Mouse (Mus musculus) intestine, postnatal 0 days (tissue): Measurements from ENCODE around the gene Ccdc24. TPM values are rescaled to one million over a fixed set of nuclear protein-coding genes. Genes with fewer than 3 reads are reported as not detected.

Experiments
- ATAC-seq: fragments of 200-750 bp; cut with Nextera tagmentation; 2 replicates; pipeline ENCODE4 v1.8.0; 2017; ENCODE audit warnings: mild to moderate bottlenecking, moderate TSS enrichment, moderate library complexity
- H3K27ac ChIP-seq: fragments of 300-500 bp; sonication (generic); 2 replicates; pipeline ENCODE4 v1.5.1; 2014; ENCODE audit warnings: mild to moderate bottlenecking, low read depth, low read length, moderate library complexity
- H3K27me3 ChIP-seq: fragments of 300-500 bp; sonication (generic); replicated peaks from 2 replicates; pipeline ENCODE4 v1.6.1; 2014; ENCODE audit warnings: low read length, mixed read lengths; ENCODE audit not compliant: control insufficient read depth, insufficient read depth
- H3K36me3 ChIP-seq: fragments of 300-500 bp; sonication (generic); 2 replicates; pipeline ENCODE4 v1.6.1; 2014; ENCODE audit warnings: mild to moderate bottlenecking, moderate library complexity; ENCODE audit not compliant: control insufficient read depth, insufficient read depth
- H3K4me1 ChIP-seq: fragments of 300-500 bp; sonication (generic); replicated peaks from 2 replicates; pipeline ENCODE4 v1.6.1; 2014; ENCODE audit warnings: antibody characterized with exemption, low read length, mixed read lengths; ENCODE audit not compliant: control insufficient read depth, insufficient read depth
- H3K4me2 ChIP-seq: fragments of 300-500 bp; sonication (generic); replicated peaks from 2 replicates; pipeline ENCODE4 v1.6.1; 2014; ENCODE audit warnings: low read depth, mild to moderate bottlenecking, moderate library complexity
- H3K4me3 ChIP-seq: fragments of 300-500 bp; sonication (generic); 2 replicates; pipeline ENCODE4 v1.5.1; 2014; ENCODE audit warnings: low read depth, low read length
- H3K9ac ChIP-seq: fragments of 300-500 bp; sonication (generic); 2 replicates; pipeline ENCODE4 v1.6.1; 2014; ENCODE audit warnings: mild to moderate bottlenecking, low read depth, low read length
- H3K9me3 ChIP-seq: fragments of 300-500 bp; sonication (generic); 2 replicates; pipeline ENCODE4 v1.6.1; 2016; ENCODE audit warnings: mixed run types; ENCODE audit not compliant: control insufficient read depth
- CTCF ChIP-seq: sonication (generic); IDR thresholded peaks from 2 replicates; pipeline ENCODE4 v1.5.1; 2016; ENCODE audit warnings: low read depth, mild to moderate bottlenecking, control low read depth, antibody characterized with exemption, moderate library complexity
- WGBS: fragments of 180-500 bp; shearing (Covaris S2); extraction: QIAGEN DNeasy Blood & Tissue Kit; methylation state at CpG from one replicate; pipeline ENCODE4 v1.1.7; 2014; 5-methylcytosine and 5-hydroxymethylcytosine counted together
- polyA plus RNA-seq: library from polyadenylated mRNA; unstranded; fragments of >200 nt; fragmentation: Nextera tagmentation; extraction: Ambion mirVana; gene quantifications from 2 replicates; pipeline ENCODE4 v1.2.1, GENCODE M21; 2015

Gene Ccdc24
- polyA plus RNA-seq, 1 experiment from 2014 or later = 0.64 TPM

DNA sequence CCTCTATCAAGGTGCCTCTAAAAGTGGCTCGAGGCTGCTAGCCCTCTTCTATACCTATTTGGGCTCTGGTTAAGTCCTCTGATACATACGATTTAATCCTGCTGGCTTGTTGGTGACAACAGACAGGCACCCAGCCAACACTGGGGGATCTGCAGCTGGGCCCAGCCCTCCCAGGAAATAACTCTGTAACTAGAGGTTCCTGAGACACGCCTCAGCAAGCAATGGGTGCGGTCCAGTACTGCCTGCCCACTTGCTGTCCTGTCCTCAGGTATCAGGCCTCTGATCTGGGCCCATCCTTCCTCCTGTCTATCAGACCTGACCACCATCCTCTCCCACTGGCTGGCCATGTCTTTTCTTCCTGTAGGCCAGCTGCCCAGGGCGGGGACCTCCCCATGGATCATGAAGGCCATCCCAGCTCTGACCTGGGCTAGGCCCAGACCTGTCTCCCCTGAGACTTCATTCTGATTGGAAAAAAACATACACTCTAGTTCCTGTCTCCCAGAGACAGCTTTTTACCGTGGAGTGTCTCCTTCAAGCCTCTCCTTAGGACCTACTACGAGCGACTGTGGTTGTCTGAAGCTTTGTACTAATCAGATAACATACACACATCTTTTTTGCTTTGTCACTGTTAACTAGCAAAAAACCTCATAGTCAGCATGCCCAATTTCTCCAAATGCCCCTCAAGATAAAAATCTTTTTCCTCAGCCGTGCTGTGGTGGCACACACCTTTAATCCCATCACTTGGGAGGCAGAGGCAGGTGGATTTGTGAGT is 40.3 kb downstream of the Ccdc24 start:
- H3K27ac ChIP-seq = no peak overlapping the region

DNA sequence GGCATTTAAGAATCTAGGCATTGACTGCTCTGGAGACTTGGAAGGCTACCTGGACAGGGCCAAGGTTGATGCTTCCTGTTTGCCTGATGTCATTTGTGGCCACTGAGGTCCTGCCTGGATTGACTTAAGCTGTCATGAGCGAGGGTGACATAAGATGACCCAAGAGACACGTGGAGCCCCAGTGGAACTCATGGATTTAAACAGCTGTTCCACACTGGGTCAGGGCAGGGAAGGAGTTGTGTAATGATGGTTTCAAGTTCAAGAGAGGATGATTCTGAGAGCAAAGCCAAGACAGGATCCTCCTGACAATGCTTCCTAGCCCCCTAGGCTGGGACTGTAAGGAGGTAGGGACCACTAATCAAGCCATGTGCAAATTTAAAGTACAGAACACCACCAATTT is 40.9 kb downstream of the Ccdc24 start:
- H3K27ac ChIP-seq = no peak overlapping the region
- H3K9ac ChIP-seq = no peak overlapping the region
- H3K4me1 ChIP-seq = peaks cover 3% of the 10 kb centered on the region; the same call in 1 of the 2 replicates
- H3K27me3 ChIP-seq = 0 out of 2 replicates have a peak, but pooled peaks cover 3% of the 10 kb centered on the region
- 56% methylated on average over 2 of the region's 2 CpGs for WGBS
- no peaks in the 10 kb centered on the region for H3K36me3 ChIP-seq
- H3K4me2 ChIP-seq = no peak overlapping the region
- ATAC-seq = no peak
- no peaks in the 10 kb centered on the region for H3K9me3 ChIP-seq
- H3K4me3 ChIP-seq = no peak overlapping the region
- no peak for TF ChIP-seq CTCF

More for the DNA sequence above, 40.3 kb downstream of the Ccdc24 start:
- H3K9ac ChIP-seq = no peak overlapping the region
- H3K4me1 ChIP-seq = peaks cover 3% of the 10 kb centered on the region; the same call in 1 of the 2 replicates
- H3K36me3 ChIP-seq = no peaks in the 10 kb centered on the region
- TF ChIP-seq CTCF = no peak
- H3K4me3 ChIP-seq = no peak overlapping the region
- no peaks in the 10 kb centered on the region for H3K9me3 ChIP-seq
- 56% methylated on average over 9 of the region's 9 CpGs for WGBS
- 0 out of 2 replicates have a peak, but pooled peaks cover 3% of the 10 kb centered on the region for H3K27me3 ChIP-seq
- H3K4me2 ChIP-seq = no peak overlapping the region
- no peak for ATAC-seq

DNA sequence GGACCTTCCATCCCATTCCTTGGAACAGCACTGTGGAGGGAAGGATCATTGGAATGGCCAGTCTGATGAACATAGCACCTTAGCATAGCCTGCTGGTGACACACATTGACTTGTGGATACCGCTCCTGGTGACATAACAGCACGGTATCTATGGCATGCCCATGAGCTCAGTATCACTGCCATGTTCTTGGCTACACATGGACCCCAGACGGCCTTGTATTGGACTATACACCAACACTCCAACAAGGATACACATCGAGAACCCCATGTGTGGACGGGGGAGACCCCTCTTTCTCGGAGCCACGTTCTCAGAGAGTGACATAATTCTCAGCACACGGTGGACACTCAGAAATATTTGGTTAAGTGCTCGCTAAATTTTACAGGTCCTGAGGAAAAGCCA is 41.6 kb downstream of the Ccdc24 start:
- Histone ChIP-seq H3K36me3 (no peaks in the 10 kb centered on the region), H3K4me3 (no peak overlapping the region), H3K9ac (no peak overlapping the region), H3K27ac (no peak overlapping the region), H3K27me3 (0 out of 2 replicates have a peak, but pooled peaks cover 3% of the 10 kb centered on the region), H3K4me2 (no peak overlapping the region), H3K4me1 (peaks cover 3% of the 10 kb centered on the region; the same call in 1 of the 2 replicates), H3K9me3 (no peaks in the 10 kb centered on the region)
- no peak for ATAC-seq
- WGBS = 94% methylated on average over 9 of the region's 9 CpGs
- no peak for TF ChIP-seq CTCF

DNA sequence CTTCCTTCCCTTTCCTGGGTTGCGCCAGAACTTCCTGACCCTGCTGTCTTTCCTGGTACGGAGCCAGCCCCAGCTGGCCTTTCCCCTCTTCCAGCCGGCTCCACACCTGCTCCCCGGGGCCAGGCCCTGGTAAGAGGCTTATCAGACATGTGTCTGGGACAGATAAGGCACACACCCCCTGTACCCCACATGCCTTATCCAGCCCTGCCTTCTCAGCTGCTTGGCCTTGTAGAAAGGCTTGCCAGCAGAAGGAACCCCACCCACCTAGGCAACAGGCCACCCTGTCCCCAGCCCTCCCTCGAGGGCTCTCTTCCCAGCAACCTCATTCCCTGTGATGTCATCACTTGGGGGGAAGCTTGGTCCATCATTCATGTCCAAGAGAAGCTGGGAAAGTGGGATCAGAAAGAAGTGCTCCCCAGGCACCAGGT is 42.2 kb downstream of the Ccdc24 start:
- Histone ChIP-seq H3K4me3 (no peak overlapping the region), H3K9ac (no peak overlapping the region), H3K4me2 (peak overlapping the region; percentile 49), H3K4me1 (peaks cover 3% of the 10 kb centered on the region; the same call in 1 of the 2 replicates), H3K9me3 (no peaks in the 10 kb centered on the region), H3K36me3 (no peaks in the 10 kb centered on the region), H3K27ac (peak overlapping the region; percentile 54), H3K27me3 (0 out of 2 replicates have a peak, but pooled peaks cover 3% of the 10 kb centered on the region)
- no peak for TF ChIP-seq CTCF
- peak; percentile 93 for ATAC-seq
- WGBS = under 1% methylated on average over 5 of the region's 5 CpGs

DNA sequence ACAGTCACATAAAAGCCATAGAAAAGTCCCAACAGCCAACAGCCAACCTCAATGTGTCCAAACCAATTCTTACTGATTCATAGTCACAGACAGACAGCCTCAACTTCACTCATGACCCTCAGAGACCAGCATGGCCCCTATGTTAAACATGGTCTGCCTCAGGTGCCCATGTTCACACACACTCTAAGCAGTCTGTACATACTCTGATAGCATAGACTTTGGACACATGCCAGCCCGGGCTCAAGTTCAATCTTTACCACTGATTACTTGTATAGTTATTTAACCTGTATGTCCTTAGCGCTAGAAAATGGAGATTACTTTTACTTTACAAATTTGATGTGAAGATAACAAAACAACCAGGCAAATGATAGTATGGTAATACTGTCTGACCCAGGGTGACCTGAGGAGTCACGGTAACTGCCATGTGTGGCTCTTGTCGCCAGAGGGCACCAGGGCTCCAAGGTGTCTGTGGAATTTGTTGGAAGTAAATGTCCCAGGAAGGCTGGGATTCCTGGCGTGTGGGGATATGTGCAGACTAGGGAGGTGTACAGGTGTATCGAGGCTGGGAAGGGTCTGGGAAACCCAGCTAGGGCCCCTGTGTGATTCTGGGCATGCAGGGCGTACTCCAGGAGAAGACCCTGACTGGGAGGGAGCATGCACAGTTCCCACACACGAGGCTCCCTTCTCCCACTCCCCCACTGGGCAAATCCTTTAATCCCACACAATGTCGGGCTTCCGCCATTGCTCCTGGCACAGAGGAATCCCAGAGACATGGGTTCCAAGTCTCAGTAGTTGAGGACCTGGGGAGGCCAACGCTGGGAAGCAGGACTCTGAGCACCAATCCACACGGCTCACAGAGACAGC is 42.9 kb downstream of the Ccdc24 start:
- no peak overlapping the region for H3K9ac ChIP-seq
- WGBS = 5% methylated on average over 12 of the region's 12 CpGs

More for the DNA sequence above, 42.9 kb downstream of the Ccdc24 start:
- peak; percentile 66 for ATAC-seq
- no peaks in the 10 kb centered on the region for H3K36me3 ChIP-seq
- 0 out of 2 replicates have a peak, but pooled peaks cover under 1% of the 10 kb centered on the region for H3K27me3 ChIP-seq
- peak; percentile 96 for TF ChIP-seq CTCF
- H3K27ac ChIP-seq = peak overlapping the region; percentile 54
- H3K9me3 ChIP-seq = no peaks in the 10 kb centered on the region
- H3K4me1 ChIP-seq = peaks cover 3% of the 10 kb centered on the region; the same call in 1 of the 2 replicates
- H3K4me2 ChIP-seq = peak overlapping the region; percentile 49
- no peak overlapping the region for H3K4me3 ChIP-seq
